Mouse (Mus musculus) adipocyte (in vitro differentiated cells): Measurements from ENCODE around the gene Smap2.

Experiments
- DNase-seq: peaks from one replicate; pipeline ENCODE4 v3.0.0-alpha.2; 2016; ENCODE audit warnings: low spot score

The Smap2 gene

DNA sequence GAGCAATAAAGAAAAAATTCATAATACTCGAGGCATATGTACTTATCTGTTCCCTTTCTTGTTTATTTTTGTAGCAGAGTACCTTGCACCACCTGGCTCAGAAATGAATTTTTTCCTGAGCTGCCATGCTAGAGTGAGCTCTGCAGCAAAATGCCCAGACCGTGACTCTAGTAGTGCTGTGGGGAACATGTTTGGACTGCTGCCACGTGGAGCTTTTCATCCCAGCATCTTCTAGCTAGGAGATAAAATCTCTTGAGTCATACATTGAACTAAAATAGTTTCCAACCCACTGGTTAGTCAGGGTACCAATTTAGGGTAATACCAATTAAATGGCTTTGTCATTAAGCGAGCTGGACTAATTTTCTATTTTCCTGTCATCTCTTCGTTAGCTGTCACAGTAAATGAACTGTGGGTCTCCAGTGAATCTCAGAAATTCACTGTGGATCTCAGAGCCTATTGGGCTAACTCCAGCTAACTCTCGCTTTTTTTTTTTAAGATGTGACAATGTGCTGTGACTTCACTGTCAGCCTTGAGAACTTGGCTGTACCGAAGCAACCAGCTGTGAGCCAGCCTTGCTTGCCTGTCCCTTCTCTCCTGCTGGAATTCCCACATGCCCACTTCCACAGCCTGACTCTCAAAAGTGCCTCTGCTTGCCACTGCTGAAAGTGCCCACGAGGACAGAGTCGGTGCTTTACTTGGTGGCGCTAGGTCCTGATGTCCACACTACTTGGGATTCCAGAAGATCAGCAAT is 3.2 kb upstream of the Smap2 start:
- DNase-seq: no peak

DNA sequence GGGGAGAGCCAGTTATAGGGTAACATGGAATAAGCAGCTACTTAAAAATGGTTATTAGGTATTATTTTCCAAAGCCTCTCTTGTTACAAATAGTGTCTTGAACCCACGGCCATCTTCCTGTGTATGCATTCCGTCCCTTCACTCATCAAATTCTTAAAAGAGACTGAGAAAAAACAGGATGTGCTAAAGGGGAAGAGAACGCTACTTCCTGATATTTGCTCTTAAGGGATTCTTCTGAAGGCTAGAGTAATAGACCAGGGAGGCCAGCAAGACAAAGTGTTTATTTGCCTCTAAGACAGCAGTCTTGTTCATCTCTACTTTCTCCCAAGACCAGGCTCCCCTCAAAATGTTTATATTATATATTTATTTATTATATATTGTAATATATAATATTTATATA is 1.2 kb upstream of the Smap2 start:
- DNase-seq: no peak

DNA sequence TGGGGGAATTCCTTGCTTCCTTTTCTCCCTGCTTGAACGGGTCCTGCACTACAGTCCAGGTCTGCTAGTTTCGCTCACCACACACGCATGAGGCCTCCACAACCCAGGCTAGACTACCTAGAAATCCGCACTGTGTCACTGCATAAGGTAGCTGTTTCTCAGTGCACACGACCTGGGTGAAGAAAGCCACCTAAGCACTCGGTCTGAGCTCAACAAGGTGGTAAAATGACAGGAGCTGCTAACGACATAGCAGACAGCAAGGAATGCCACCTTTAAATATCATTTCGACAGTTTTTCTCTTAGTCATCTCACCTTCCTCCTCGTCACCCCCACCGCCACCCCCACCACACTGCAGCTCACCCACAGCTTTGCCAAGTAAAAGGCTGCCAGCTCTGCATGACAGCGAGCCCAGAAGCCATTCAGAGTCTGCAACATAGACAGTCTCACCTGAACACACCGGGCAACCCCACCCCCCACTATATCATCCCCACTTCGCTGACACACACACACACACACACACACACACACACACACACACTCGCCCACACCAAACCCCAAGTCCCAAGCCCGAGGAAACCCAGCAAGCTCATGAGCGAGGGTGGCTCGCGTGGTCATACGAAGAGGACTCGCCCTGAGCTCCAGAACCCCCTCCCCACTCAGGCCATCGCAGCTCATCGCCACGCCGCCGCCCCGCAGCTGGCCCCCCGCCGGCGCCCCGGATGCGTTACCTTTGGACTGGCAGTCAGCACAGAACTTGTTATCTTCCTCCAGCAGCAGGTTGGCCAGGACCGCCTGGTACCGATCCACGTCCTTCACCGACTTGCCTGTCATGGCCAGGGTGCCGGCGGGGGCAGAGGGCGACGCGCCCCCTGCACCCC is 787 bp downstream of the Smap2 start:
- DNase-seq: peak; percentile 21

- no peak for DNase-seq
These were observed 1.8 kb downstream of the Smap2 start for GRCm38 (mm10) chr4:121015268-121015659.

- no peak for DNase-seq
These were observed 2.3 kb downstream of the Smap2 start for GRCm38 (mm10) chr4:121014594-121015267.

DNA sequence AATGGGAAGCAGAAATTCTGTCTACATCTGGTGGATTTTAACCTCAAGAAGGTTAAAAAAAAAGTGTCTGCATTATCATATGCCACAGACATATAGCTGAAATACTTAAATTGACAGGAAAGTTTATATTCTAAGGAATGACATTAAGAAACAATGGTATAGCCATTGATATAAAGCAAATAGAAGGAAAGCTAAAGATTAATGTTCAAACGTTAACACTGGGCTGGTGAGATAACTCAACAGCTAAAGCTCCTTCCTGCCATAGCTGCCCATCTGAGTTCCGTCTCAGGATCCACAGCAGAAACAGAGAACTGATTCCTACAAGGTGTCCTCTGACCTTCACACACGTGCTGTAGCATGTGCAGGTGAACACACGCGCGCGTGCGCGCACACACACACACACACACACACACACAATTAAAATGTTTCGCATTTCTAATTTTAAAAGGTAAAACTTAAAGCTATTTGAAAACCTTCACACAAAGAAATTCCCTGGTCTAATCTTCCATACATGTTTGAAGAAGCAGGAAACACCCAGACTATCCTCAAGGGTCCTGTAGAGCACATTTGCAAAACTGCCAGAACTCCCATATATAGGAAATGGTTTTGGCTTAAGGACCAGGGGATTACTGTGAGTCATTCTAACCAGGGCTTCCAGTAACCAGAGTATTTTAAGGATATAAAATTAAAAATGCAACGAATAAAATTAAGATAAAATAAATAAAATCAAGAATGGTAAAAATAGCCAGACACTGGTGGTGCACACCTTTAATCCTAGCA is 6.1 kb downstream of the Smap2 start:
- no peak for DNase-seq

DNA sequence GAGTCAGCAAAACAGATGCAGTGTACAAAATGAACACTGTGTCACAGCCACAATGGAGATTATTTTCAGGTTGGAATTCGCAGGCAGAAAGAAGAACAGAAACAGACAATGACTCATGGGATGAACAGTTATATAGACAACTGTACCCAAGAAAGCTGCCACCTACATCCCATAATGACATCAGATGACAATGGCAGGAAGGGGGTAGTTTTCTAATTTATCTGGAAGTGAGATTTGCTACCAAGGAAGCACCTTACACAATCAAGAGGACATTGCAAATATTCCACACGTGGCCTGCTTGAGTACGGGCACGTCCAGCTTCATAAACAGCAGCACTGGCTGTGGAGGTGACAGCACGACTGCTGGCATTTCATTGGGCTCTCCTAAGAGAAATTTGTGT is 7.9 kb downstream of the Smap2 start:
- DNase-seq: no peak

GRCm38 (mm10) chr4:121008071-121008745 is 8.8 kb downstream of the Smap2 start:
- DNase-seq: no peak

GRCm38 (mm10) chr4:121007006-121007405 is 10.0 kb downstream of the Smap2 start:
- no peak for DNase-seq

- DNase-seq: no peak
These were observed 12.4 kb downstream of the Smap2 start for GRCm38 (mm10) chr4:121004679-121005078.

GRCm38 (mm10) chr4:121003611-121004091 is 13.4 kb downstream of the Smap2 start:
- no peak for DNase-seq

DNA sequence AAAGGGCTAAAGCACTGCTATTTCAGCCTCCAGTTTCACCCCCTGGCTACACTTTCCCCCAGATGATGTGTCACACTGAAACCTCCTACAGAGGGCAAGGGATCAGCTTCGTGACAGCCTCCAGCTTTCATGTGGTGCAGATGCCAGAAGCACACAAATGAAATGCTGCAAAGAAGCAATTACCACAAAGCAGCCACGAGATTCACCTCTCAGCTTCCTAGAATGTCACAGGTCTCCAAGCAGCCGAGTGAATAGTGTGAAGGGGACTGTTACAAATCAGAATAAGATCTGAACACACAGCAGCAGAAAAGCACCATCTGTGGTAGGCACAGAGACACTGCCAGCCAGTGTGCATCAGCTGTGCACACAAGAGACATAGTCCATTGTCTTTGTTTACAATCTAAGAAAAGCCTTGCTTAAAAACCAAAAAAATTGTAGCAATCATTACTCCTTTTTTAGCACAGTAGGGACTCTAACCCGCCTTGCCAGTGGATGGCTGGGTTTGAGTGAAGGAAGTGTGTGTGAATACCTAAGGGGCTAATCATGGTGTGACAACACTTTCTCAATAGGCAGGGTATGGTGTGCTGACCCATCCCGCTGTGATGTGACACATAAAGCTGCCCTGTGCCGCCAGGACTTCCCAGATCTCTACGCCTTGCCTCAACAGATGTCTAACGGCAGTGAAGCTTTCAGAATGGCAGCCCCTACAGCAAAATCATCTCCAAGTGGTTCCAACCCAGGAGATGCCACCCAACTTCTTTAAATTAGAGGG is 14.5 kb downstream of the Smap2 start:
- peak; percentile 21 for DNase-seq

- DNase-seq: no peak
These were observed 15.4 kb downstream of the Smap2 start for GRCm38 (mm10) chr4:121001659-121002058.

DNA sequence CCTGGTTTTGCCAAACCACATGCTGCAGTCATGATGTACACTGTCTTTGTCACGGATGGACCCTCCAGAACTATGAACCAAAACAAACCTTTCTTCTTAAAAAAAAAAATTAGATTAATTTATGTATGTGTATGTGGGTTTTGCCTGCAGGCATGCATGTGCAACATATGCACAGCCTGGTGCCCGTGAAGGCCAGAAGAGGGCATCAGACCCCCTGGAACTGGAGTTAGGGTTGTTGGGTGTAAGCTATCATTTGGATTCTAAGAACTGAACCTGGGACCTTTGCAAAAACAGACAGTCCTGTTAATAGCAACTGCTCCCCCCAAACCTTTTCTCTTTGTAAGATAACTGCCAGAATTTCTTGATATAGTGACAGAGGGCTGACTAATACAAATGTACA is 16.0 kb downstream of the Smap2 start:
- DNase-seq: no peak

GRCm38 (mm10) chr4:120995911-120996310 is 21.1 kb downstream of the Smap2 start:
- peak; percentile 32 for DNase-seq

DNA sequence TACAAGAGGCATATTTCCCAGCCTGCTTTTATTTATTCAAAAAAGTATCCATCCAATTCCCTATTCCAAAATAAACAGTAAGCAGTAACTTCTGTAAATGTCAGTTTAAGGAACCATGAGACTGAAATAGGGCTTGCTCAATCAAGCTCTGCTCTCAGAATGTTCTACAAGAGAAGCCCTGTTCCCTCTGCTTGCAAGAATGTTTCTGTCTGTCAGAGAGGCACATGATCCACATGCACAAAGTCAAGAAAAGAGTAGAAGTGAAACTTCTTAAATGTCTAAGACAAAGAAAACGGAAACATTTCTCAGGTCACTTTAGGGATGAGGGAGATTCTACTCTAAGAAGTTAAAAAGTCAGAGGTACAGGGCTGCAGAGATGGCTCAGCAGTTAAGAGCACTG is 24.0 kb downstream of the Smap2 start:
- DNase-seq: peak; percentile 69

- DNase-seq: no peak
These were observed 24.8 kb downstream of the Smap2 start for GRCm38 (mm10) chr4:120992284-120992683.

- no peak for DNase-seq
These were observed 29.7 kb downstream of the Smap2 start for GRCm38 (mm10) chr4:120987319-120987718.

DNA sequence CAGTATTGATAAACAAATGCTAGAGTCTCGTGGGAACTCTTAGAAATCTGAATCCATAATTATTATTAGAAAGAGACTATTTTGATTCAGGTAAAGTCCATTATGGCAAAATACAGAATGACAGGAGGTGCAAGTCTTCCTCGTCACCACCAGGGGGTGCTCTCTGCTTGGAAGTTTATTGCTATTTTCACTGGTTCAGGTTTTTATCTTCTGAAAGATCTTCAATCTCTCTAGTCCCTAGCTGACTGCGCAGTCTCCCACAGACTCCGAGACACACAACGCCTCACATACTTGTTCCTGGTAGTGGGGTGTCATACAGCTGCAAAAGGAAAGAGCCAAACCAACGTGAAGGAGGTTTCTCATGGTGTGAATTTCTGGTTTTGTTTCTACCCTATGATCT is 30.6 kb downstream of the Smap2 start:
- DNase-seq: peak; percentile 52

- no peak for DNase-seq
These were observed 38.8 kb downstream of the Smap2 start for GRCm38 (mm10) chr4:120978221-120978620.

- no peak for DNase-seq
These were observed 41.7 kb downstream of the Smap2 start for GRCm38 (mm10) chr4:120975428-120975734.
